Mouse (Mus musculus) liver, embryonic 13.5 days (tissue): ENCODE results near the gene Fhad1. TPM values are rescaled to one million over a fixed set of nuclear protein-coding genes. Genes with fewer than 3 reads are reported as not detected.

ENCODE experiments used
- ATAC-seq: fragments of 200-750 bp; cut with Nextera tagmentation; 2 replicates; pipeline ENCODE4 v1.8.0; 2017; ENCODE audit warnings: low read depth, mild to moderate bottlenecking, moderate number of reproducible peaks, moderate library complexity
- DNase-seq: peaks from one replicate; pipeline ENCODE4 v3.0.0; 2022
- H3K27ac ChIP-seq: fragments of 300-500 bp; sonication (generic); 2 replicates; pipeline ENCODE4 v1.5.1; 2015; ENCODE audit warnings: moderate library complexity, mild to moderate bottlenecking, inconsistent platforms
- H3K27me3 ChIP-seq: fragments of 300-500 bp; sonication (generic); 2 replicates; pipeline ENCODE4 v1.6.1; 2015; ENCODE audit warnings: mild to moderate bottlenecking, inconsistent platforms
- H3K36me3 ChIP-seq: fragments of 300-500 bp; sonication (generic); 2 replicates; pipeline ENCODE4 v1.6.1; 2015; ENCODE audit warnings: mild to moderate bottlenecking, inconsistent platforms
- H3K4me1 ChIP-seq: fragments of 300-500 bp; sonication (generic); replicated peaks from 2 replicates; pipeline ENCODE4 v1.6.1; 2015; ENCODE audit warnings: inconsistent platforms
- H3K4me2 ChIP-seq: fragments of 300-500 bp; sonication (generic); 2 replicates; pipeline ENCODE4 v1.6.1; 2015; ENCODE audit warnings: inconsistent platforms, mild to moderate bottlenecking, moderate library complexity
- H3K4me3 ChIP-seq: fragments of 300-500 bp; sonication (generic); replicated peaks from 2 replicates; pipeline ENCODE4 v1.5.1; 2015; ENCODE audit warnings: mild to moderate bottlenecking, inconsistent platforms
- H3K9ac ChIP-seq: fragments of 300-500 bp; sonication (generic); 2 replicates; pipeline ENCODE4 v1.6.1; 2015; ENCODE audit warnings: mild to moderate bottlenecking, inconsistent platforms
- H3K9me3 ChIP-seq: fragments of 300-500 bp; sonication (generic); replicated peaks from 2 replicates; pipeline ENCODE4 v1.6.1; 2016; ENCODE audit warnings: inconsistent platforms
- WGBS: fragments of 180-500 bp; shearing (Covaris S2); methylation state at CpG from one replicate; pipeline ENCODE4 v1.1.7; 2015; ENCODE audit not compliant: insufficient replicate concordance; 5-methylcytosine and 5-hydroxymethylcytosine counted together
- polyA plus RNA-seq: library from polyadenylated mRNA; unstranded; fragments of >200 nt; fragmentation: Nextera tagmentation; extraction: Ambion mirVana; gene quantifications from 2 replicates; pipeline ENCODE4 v1.2.1, GENCODE M21; 2015

Fhad1 gene
- polyA plus RNA-seq, 1 experiment from 2014 or later = 0.32 TPM

DNA sequence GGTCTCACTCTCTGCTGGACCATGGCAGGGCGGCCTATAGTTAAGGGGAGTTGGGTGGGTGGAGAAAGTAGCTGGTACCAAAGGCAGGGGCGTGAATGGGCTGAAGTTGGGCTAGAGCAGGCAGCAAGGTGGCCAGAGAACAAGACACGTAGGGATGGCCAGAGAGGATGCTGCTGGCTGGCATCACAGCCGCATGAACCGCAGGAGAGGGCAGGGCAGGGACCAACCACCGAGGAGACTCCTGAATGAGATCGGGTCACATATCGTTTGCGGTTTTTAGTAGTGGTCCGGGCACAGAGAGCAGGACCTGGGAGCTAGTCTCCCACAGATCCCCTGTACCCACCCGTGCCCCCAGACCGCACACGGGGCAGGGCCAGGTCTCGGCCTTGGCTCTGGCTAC is 155.5 kb downstream of the Fhad1 start:
- H3K4me1 ChIP-seq = peaks cover 2% of the 10 kb centered on the region; the same call in 1 of the 2 replicates
- H3K27ac ChIP-seq = no peak overlapping the region
- peaks cover 55% of the 10 kb centered on the region for H3K36me3 ChIP-seq
- H3K27me3 ChIP-seq = no peaks in the 10 kb centered on the region
- no peak overlapping the region for H3K4me3 ChIP-seq
- no peak overlapping the region for H3K9ac ChIP-seq
- no peak overlapping the region for H3K4me2 ChIP-seq
- DNase-seq (no peak), ATAC-seq (no peak)
- 94% methylated on average over 14 of the region's 14 CpGs for WGBS
- no peaks in the 10 kb centered on the region for H3K9me3 ChIP-seq

DNA sequence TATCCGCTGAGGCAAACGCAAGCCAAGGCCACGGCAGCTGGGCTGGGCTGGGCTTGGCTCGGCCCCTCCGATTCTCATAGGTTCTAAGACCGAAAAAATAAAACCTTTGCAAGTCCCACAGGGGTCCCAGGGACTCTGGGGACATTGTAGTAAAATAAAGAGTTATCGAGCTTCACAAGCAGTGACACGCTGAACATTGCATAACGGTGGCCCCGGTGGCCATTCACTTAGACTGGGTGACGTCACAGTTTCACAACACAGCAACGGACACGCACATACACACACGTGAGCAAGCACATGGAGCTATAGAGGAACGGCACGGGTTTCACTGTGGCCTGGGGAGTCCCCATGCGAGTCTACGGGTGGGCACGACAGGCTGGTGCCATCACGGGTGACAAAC is 156.4 kb downstream of the Fhad1 start:
- WGBS = 92% methylated on average over 20 of the region's 20 CpGs
- Histone ChIP-seq H3K27ac (no peak overlapping the region), H3K4me2 (no peak overlapping the region), H3K9ac (no peak overlapping the region), H3K4me3 (no peak overlapping the region), H3K9me3 (no peaks in the 10 kb centered on the region), H3K36me3 (peaks cover 48% of the 10 kb centered on the region), H3K4me1 (peaks cover 2% of the 10 kb centered on the region; the same call in 1 of the 2 replicates), H3K27me3 (no peaks in the 10 kb centered on the region)
- no peak for ATAC-seq
- no peak for DNase-seq

- Histone ChIP-seq H3K4me3 (no peak overlapping the region), H3K36me3 (peaks cover 42% of the 10 kb centered on the region), H3K4me2 (no peak overlapping the region), H3K9me3 (no peaks in the 10 kb centered on the region), H3K27me3 (no peaks in the 10 kb centered on the region), H3K9ac (no peak overlapping the region), H3K4me1 (peaks cover 2% of the 10 kb centered on the region; the same call in 1 of the 2 replicates), H3K27ac (no peak overlapping the region)
- 16% methylated on average over 10 of the region's 10 CpGs for WGBS
- peak; percentile 55 for ATAC-seq
- peak; percentile 61 for DNase-seq
These were observed 157.4 kb downstream of the Fhad1 start for GRCm38 (mm10) chr4:141857422-141857930.

GRCm38 (mm10) chr4:141853437-141853836 is 161.4 kb downstream of the Fhad1 start:
- H3K27me3 ChIP-seq = no peaks in the 10 kb centered on the region
- DNase-seq = no peak
- no peak overlapping the region for H3K4me2 ChIP-seq
- no peak for ATAC-seq
- 0 out of 2 replicates have a peak, but pooled peaks cover 2% of the 10 kb centered on the region for H3K4me1 ChIP-seq
- no peak overlapping the region for H3K4me3 ChIP-seq
- no peak overlapping the region for H3K27ac ChIP-seq
- 56% methylated on average over 9 of the region's 9 CpGs for WGBS
- H3K36me3 ChIP-seq = peaks cover 5% of the 10 kb centered on the region; the same call in 1 of the 2 replicates
- H3K9ac ChIP-seq = no peak overlapping the region
- H3K9me3 ChIP-seq = no peaks in the 10 kb centered on the region

DNA sequence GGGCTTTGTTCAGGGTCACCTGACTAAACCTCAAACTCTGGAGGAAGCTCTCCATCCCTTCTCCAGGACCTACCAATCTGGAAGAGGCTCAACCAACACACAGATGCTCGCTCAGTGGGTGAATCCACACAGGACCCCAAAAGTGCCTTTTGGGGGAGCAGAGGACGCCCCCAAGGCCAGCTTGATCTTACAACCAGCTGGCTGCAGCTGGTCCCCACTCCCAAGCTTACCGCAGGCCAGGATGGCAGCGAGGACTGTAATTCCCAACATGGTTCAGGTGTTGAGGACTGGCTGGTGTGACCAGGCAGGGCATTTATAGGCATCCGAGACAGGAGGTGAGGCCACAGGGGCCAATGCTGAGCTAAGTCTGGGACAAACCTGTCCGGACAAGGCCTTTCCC is 168.9 kb downstream of the Fhad1 start, which contains the start of gene Ctrc:
Gene Ctrc (minus strand): TSS at position 361 of the 400 bp plus-strand sequence.
- H3K4me2 ChIP-seq = no peak within 1 kb of the TSS
- WGBS = 64% methylated on average over 6 of the region's 6 CpGs
- no peaks in the 10 kb centered on the region for H3K4me1 ChIP-seq
- no peaks in the 10 kb centered on the region for H3K36me3 ChIP-seq
- no peak within 1 kb of the TSS for H3K4me3 ChIP-seq
- no peaks in the 10 kb centered on the region for H3K9me3 ChIP-seq
- H3K27me3 ChIP-seq = 0 out of 2 replicates have a peak, but pooled peaks cover 3% of the 10 kb centered on the region
- DNase-seq (no peak), ATAC-seq (no peak)
- no peak within 1 kb of the TSS for H3K9ac ChIP-seq
- H3K27ac ChIP-seq = no peak within 1 kb of the TSS

Other genes with a start within 250 kb of the Fhad1 start
- gene Dnajc16, start 224.2 kb downstream of the Fhad1 start, polyA plus RNA-seq = 2.1 and 2.2 TPM in 2 replicates
- gene Casp9, start 221.5 kb downstream of the Fhad1 start, polyA plus RNA-seq = 9.1 and 11.0 TPM in 2 replicates
- gene Cela2a, start 188.9 kb downstream of the Fhad1 start, polyA plus RNA-seq = 0.18 and 0.36 TPM in 2 replicates
- gene Ctrc, start 168.7 kb downstream of the Fhad1 start, polyA plus RNA-seq = not detected in 2 replicates
- gene Efhd2, start 140.2 kb downstream of the Fhad1 start, polyA plus RNA-seq = 51.5 and 52.9 TPM in 2 replicates
- gene Tmem51, start 69.2 kb upstream of the Fhad1 start, polyA plus RNA-seq = 13.5 and 16.4 TPM in 2 replicates
- 0.65 and 0.74 TPM in 2 replicates for gene Kazn, start 224.3 kb upstream of the Fhad1 start, polyA plus RNA-seq